Mouse (Mus musculus) bone marrow macrophage, adult 2 months (primary cell): ENCODE data around the gene Chchd6.

Experiments
- CTCF ChIP-seq: IDR thresholded peaks from 2 replicates; pipeline ENCODE4 v1.5.1; 2012; ENCODE audit warnings: low read depth, mild to moderate bottlenecking, low read length, moderate library complexity
- POLR2A ChIP-seq: IDR thresholded peaks from 2 replicates; pipeline ENCODE4 v1.6.1; 2012; ENCODE audit warnings: mild to moderate bottlenecking, low read depth, low read length, borderline replicate concordance

GRCm38 (mm10) chr6:89584634-89585409 lies 10.6 kb downstream of the Chchd6 start:
- TF ChIP-seq CTCF (no peak), POLR2A (no peak)
